Mouse (Mus musculus) cortical plate, adult 2 months (tissue): ENCODE results near the gene Sbk3.
"Not testable (repeated sequence)": the region's sequence is repeated elsewhere in the genome, so short reads cannot be mapped to it uniquely, and the experiment has no call there.

Experiments used
- CTCF ChIP-seq: fragments of 200-500 bp; IDR thresholded peaks from 2 replicates; pipeline ENCODE4 v1.5.1; 2011; ENCODE audit warnings: mild to moderate bottlenecking, control low read depth, low read length; ENCODE audit not compliant: insufficient read depth; ENCODE audit errors: extremely low read depth
- POLR2A ChIP-seq: fragments of 200-500 bp; IDR thresholded peaks from 2 replicates; pipeline ENCODE4 v1.6.1; 2011; ENCODE audit warnings: mild to moderate bottlenecking, low read length, control low read depth; ENCODE audit not compliant: insufficient read depth; ENCODE audit errors: extremely low read depth

DNA sequence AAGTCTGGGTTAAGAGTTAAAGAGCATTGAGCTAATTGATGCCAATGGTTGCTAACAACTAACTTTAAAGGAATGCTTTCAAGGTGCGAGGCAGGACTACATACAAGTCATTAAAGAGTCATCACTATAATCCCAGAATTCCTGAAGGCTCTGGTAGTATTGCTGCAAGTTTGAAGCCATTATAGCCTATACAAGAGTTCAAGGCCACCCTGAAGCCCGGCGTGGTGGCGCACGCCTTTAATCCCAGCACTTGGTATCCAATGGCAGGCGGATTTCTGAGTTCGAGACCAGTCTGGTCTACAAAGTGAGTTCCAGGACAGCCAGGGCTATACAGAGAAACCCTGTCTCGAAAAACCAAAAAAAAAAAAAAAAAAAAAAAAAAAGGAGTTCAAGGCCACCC, 48.6 kb upstream of the Sbk3 start:
- not testable (repeated sequence) for TF ChIP-seq CTCF, POLR2A
